8 mouse cellular contexts compared by ENCODE assay signal in the genomic region with DNA sequence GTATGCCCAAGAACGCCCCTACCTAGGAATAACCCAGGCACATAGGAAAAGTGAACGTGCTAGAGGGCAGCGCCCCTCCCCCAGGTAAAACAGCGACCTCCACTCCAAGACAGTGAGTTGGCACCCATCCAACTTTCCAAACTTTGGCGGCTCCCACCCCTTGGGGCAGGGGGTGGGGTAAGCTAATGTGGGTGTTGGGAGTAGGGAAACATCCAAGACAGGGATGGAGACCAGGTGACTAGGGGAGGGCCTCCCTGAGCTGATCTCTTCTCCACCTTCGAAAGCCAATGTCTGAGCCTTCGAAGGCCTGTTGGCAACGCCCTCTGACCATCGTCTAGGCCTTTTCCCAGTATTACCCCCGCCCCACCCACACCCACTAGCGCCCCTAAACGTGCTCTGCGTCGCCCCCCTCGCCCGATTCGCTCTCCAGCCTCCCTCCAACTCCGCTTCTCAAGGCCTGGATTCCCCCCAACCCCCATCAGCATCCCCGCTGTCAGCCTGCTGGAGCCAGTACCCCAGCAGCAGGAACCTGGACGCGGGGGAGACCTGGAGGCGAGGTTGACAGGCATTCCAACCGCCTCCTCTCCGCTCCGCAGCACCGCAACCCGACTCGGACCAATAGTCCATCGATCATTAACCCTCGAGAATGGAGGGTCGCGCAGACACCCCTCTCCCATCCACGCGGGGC. TPM values are rescaled to one million over a fixed set of nuclear protein-coding genes. Genes with fewer than 3 reads are reported as not detected.
DNase-seq lines count a peak whose midpoint lies in the region; ATAC-seq and TF ChIP-seq lines count a peak whose summit lies in the region.

No protein-coding gene starts in this region.

- no peaks in the 10 kb centered on the region for H3K9me3 ChIP-seq in lung, embryonic 15.5 days
- H3K9me3 ChIP-seq in hindbrain, embryonic 14.5 days (ENCODE audit: control insufficient read depth, low read length): no peaks in the 10 kb centered on the region
- no peaks in the 10 kb centered on the region for H3K9me3 ChIP-seq in stomach, postnatal 0 days (ENCODE audit: control insufficient read depth, low read length)

- peak overlapping the region; percentile 73 for H3K9ac ChIP-seq in lung, embryonic 15.5 days
- H3K9ac ChIP-seq in hindbrain, embryonic 14.5 days: peak overlapping the region; percentile 92
- H3K9ac ChIP-seq in stomach, postnatal 0 days (ENCODE audit: low read length): peak overlapping the region; percentile 76

- peaks cover 41% of the 10 kb centered on the region for H3K4me1 ChIP-seq in lung, embryonic 15.5 days
- peaks cover 38% of the 10 kb centered on the region for H3K4me1 ChIP-seq in hindbrain, embryonic 14.5 days (replicated peaks; ENCODE audit: control insufficient read depth, insufficient read depth, low read length)
- no peaks in the 10 kb centered on the region for H3K4me1 ChIP-seq in stomach, postnatal 0 days (replicated peaks; ENCODE audit: control insufficient read depth, insufficient read depth)

- peak overlapping the region; percentile 70 for H3K4me3 ChIP-seq in lung, embryonic 15.5 days
- H3K4me3 ChIP-seq in hindbrain, embryonic 14.5 days (replicated peaks; ENCODE audit: low read length): peak overlapping the region; percentile 80
- peak overlapping the region; percentile 64 for H3K4me3 ChIP-seq in stomach, postnatal 0 days (ENCODE audit: low read depth, low read length)

- no peaks in the 10 kb centered on the region for H3K27me3 ChIP-seq in lung, embryonic 15.5 days
- no peaks in the 10 kb centered on the region for H3K27me3 ChIP-seq in hindbrain, embryonic 14.5 days (ENCODE audit: control insufficient read depth, insufficient read depth, low read length)
- H3K27me3 ChIP-seq in stomach, postnatal 0 days (ENCODE audit: control insufficient read depth, insufficient read depth, low read length): no peaks in the 10 kb centered on the region

- DNase-seq in lung, adult 18-20 months: no peak
- peak; percentile 49 for DNase-seq in adrenal gland, postnatal 10 days
- DNase-seq in embryo, embryonic 10.5 days (ENCODE audit: low spot score): peak; percentile 46
- DNase-seq in hindbrain, embryonic 14.5 days (ENCODE audit: low spot score): peak; percentile 50
- peak; percentile 58 for DNase-seq in lung, postnatal 10 days
- DNase-seq in stomach, postnatal 0 days (ENCODE audit: low spot score): peak; percentile 46
- DNase-seq in urinary bladder, postnatal 10 days (ENCODE audit: low spot score): no peak

- no peak for TF ChIP-seq CTCF in stomach, postnatal 0 days (IDR thresholded peaks at IDR 0.05; ENCODE audit: low read depth)

- 3% methylated on average over 33 of the region's 34 CpGs for WGBS in lung, embryonic 15.5 days
- 2% methylated on average over 34 of the region's 34 CpGs for WGBS in hindbrain, embryonic 14.5 days
- WGBS in stomach, postnatal 0 days: 3% methylated on average over 27 of the region's 34 CpGs

- peak overlapping the region; percentile 94 for H3K4me2 ChIP-seq in lung, embryonic 15.5 days
- H3K4me2 ChIP-seq in hindbrain, embryonic 14.5 days (replicated peaks): peak overlapping the region; percentile 68
- H3K4me2 ChIP-seq in stomach, postnatal 0 days (replicated peaks; ENCODE audit: low read depth): peak overlapping the region; percentile 95

- no peak; the same call in 1 of the 2 replicates for ATAC-seq in lung, embryonic 15.5 days (ENCODE audit: borderline replicate concordance, extremely low read depth, low FRiP score, low TSS enrichment)
- peak; percentile 10 for ATAC-seq in hindbrain, embryonic 14.5 days (ENCODE audit: low FRiP score)
- ATAC-seq in stomach, postnatal 0 days (ENCODE audit: low FRiP score, low TSS enrichment): peak; percentile 11; the same call in 1 of the 2 replicates

- TF ChIP-seq EP300 in stomach, postnatal 0 days (optimal IDR thresholded peaks at IDR 0.05): no peak

- peaks cover 5% of the 10 kb centered on the region; the same call in 1 of the 2 replicates for H3K36me3 ChIP-seq in lung, embryonic 15.5 days
- peaks cover 21% of the 10 kb centered on the region for H3K36me3 ChIP-seq in hindbrain, embryonic 14.5 days (replicated peaks; ENCODE audit: control insufficient read depth, insufficient read depth)
- no peaks in the 10 kb centered on the region for H3K36me3 ChIP-seq in stomach, postnatal 0 days (ENCODE audit: control insufficient read depth, insufficient read depth, low read length)

- peak overlapping the region; percentile 93; the same call in 1 of the 2 replicates for H3K27ac ChIP-seq in lung, embryonic 15.5 days
- H3K27ac ChIP-seq in hindbrain, embryonic 14.5 days: peak overlapping the region; percentile 95
- peak overlapping the region; percentile 88 for H3K27ac ChIP-seq in stomach, postnatal 0 days (replicated peaks)

RNA-seq across cellular contexts. Expression of gene Cacnb1, which starts 1.1 kb away (rescaled TPM):
- polyA plus RNA-seq in lung, embryonic 15.5 days (2015; fragmentation: Nextera tagmentation; extraction: Ambion mirVana): 4.9 and 5.2 TPM in 2 replicates
- total RNA-seq in adrenal gland, postnatal 10 days (2021): 10 to 100 TPM; 11.7 to 29.3 TPM
- polyA plus RNA-seq in hindbrain, embryonic 14.5 days (2014; fragmentation: Nextera tagmentation; extraction: Ambion mirVana): 40.0 and 40.3 TPM in 2 replicates
- polyA plus RNA-seq in stomach, postnatal 0 days (2015; fragmentation: Nextera tagmentation; extraction: Ambion mirVana): 4.2 and 4.9 TPM in 2 replicates

RNA-seq across cellular contexts. Expression of gene Rpl19, which starts 4.8 kb away (rescaled TPM):
- 1,039 and 1,081 TPM in 2 replicates for polyA plus RNA-seq in lung, embryonic 15.5 days (2015; fragmentation: Nextera tagmentation; extraction: Ambion mirVana)
- total RNA-seq in adrenal gland, postnatal 10 days (2021): 1,000 to 10,000 TPM; 1,275 to 1,278 TPM
- polyA plus RNA-seq in hindbrain, embryonic 14.5 days (2014; fragmentation: Nextera tagmentation; extraction: Ambion mirVana): 614 and 694 TPM in 2 replicates
- 863 and 874 TPM in 2 replicates for polyA plus RNA-seq in stomach, postnatal 0 days (2015; fragmentation: Nextera tagmentation; extraction: Ambion mirVana)

RNA-seq across cellular contexts. Expression of gene Arl5c, which starts 25.7 kb away (rescaled TPM):
- polyA plus RNA-seq in lung, embryonic 15.5 days (2015; fragmentation: Nextera tagmentation; extraction: Ambion mirVana): 6.8 and 9.0 TPM in 2 replicates
- total RNA-seq in adrenal gland, postnatal 10 days (2021): 1 to 10 TPM; 3.1 to 3.8 TPM
- 6.5 and 11.0 TPM in 2 replicates for polyA plus RNA-seq in hindbrain, embryonic 14.5 days (2014; fragmentation: Nextera tagmentation; extraction: Ambion mirVana)
- polyA plus RNA-seq in stomach, postnatal 0 days (2015; fragmentation: Nextera tagmentation; extraction: Ambion mirVana): 7.5 and 9.8 TPM in 2 replicates

RNA-seq across cellular contexts. Expression of gene Stac2, which starts 31.6 kb away (rescaled TPM):
- polyA plus RNA-seq in lung, embryonic 15.5 days (2015; fragmentation: Nextera tagmentation; extraction: Ambion mirVana): 0.06 and 0.16 TPM in 2 replicates
- 1 to 10 TPM; 1.8 to 3.1 TPM for total RNA-seq in adrenal gland, postnatal 10 days (2021)
- 6.7 and 7.3 TPM in 2 replicates for polyA plus RNA-seq in hindbrain, embryonic 14.5 days (2014; fragmentation: Nextera tagmentation; extraction: Ambion mirVana)
- polyA plus RNA-seq in stomach, postnatal 0 days (2015; fragmentation: Nextera tagmentation; extraction: Ambion mirVana): 0.05 and 0.08 TPM in 2 replicates

RNA-seq across cellular contexts. Expression of gene Plxdc1, which starts 35.5 kb away (rescaled TPM):
- 0.89 and 1.3 TPM in 2 replicates for polyA plus RNA-seq in lung, embryonic 15.5 days (2015; fragmentation: Nextera tagmentation; extraction: Ambion mirVana)
- 1 to 10 TPM; 3.4 to 7.2 TPM for total RNA-seq in adrenal gland, postnatal 10 days (2021)
- 0.90 and 1.1 TPM in 2 replicates for polyA plus RNA-seq in hindbrain, embryonic 14.5 days (2014; fragmentation: Nextera tagmentation; extraction: Ambion mirVana)
- polyA plus RNA-seq in stomach, postnatal 0 days (2015; fragmentation: Nextera tagmentation; extraction: Ambion mirVana): 0.40 and 0.45 TPM in 2 replicates

Comparison
In these comparisons a context has a peak if more than half of its experiments do, and no peak if none do; other contexts are left out.
1. DNase-seq: peak in adrenal gland, postnatal 10 days (single experiment), embryo, embryonic 10.5 days (single experiment), hindbrain, embryonic 14.5 days (single experiment), lung, postnatal 10 days (single experiment) and stomach, postnatal 0 days (single experiment); none in lung, adult 18-20 months (0 of 2) and urinary bladder, postnatal 10 days (single experiment).
2. Peak in every context shown above with its lines, with median percentiles within 50 percentile points of each other: H3K27ac ChIP-seq, H3K4me2 ChIP-seq, H3K4me3 ChIP-seq and H3K9ac ChIP-seq.